1 mouse cellular context compared by ENCODE assay signal in the genomic region with DNA sequence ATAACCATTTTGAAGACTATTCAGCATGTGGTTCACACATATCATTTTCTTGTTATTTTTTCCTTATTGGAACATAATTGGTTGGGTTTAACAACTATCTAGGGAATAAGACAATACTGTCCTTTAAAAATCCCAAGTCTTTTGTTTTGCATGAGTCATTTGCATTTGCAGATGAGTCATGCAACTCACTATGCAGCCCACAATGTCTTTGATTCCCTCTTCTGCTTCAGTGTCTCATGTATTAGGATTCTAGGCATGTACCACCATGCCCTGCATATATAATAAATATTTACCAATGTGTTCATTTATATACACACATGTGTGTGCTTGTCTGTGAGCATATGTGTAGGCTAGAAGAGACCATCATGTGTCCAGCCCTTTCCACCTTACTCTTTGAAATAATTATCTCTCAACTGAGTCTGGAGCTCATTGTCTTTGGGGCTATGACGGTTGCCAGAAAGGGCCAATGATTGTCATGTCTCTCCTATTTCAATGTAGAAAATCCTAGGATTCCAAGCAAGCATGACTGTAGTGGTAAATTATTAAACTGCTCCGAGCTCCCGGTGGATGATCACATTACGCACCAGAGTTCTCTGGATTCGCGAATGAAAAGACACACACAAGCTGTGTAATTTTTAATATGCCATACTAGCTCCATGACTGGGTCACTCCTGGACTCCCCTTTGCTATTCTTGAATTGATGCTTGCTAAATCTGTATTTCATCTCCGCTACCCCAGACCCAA.
TF ChIP-seq lines count a peak whose summit lies in the region.

No protein-coding gene starts in this region.

TF ChIP-seq in CH12.LX, 34 proteins besides CTCF, POLR2A, EP300 and RAD21 (continued from another document):
- TF ChIP-seq ETS1 (conservative IDR thresholded peaks at IDR 0.05; ENCODE audit: low read depth, low read length) (no peak), NRF1 (IDR thresholded peaks at IDR 0.05; ENCODE audit: low read depth, low read length) (no peak), RCOR1 (conservative IDR thresholded peaks at IDR 0.05; ENCODE audit: low read depth, low read length) (no peak), SIN3A (IDR thresholded peaks at IDR 0.05; ENCODE audit: low read length) (no peak), NELFE (IDR thresholded peaks at IDR 0.05; ENCODE audit: low read depth, low read length) (no peak), MXI1 (IDR thresholded peaks at IDR 0.05; ENCODE audit: low read depth, low read length) (no peak), MAX (IDR thresholded peaks at IDR 0.05; ENCODE audit: low read length) (no peak), TBP (conservative IDR thresholded peaks at IDR 0.05; ENCODE audit: low read depth, low read length) (no peak), ELF1 (IDR thresholded peaks at IDR 0.05; ENCODE audit: low read depth, low read length) (no peak), BHLHE40 (IDR thresholded peaks at IDR 0.05; ENCODE audit: low read depth, low read length) (no peak), POLR2AphosphoS2 (IDR thresholded peaks at IDR 0.05; ENCODE audit: low read depth, low read length) (no peak), GABPA (IDR thresholded peaks at IDR 0.05; ENCODE audit: insufficient replicate concordance, low read depth, low read length) (no peak)
